Mouse (Mus musculus) layer of hippocampus, adult 9-11 months (tissue): Measurements from ENCODE around the gene Cabcoco1.

Source experiments
- DNase-seq: peaks from one replicate; pipeline ENCODE4 v3.0.0; 2022

Gene Cabcoco1

DNA sequence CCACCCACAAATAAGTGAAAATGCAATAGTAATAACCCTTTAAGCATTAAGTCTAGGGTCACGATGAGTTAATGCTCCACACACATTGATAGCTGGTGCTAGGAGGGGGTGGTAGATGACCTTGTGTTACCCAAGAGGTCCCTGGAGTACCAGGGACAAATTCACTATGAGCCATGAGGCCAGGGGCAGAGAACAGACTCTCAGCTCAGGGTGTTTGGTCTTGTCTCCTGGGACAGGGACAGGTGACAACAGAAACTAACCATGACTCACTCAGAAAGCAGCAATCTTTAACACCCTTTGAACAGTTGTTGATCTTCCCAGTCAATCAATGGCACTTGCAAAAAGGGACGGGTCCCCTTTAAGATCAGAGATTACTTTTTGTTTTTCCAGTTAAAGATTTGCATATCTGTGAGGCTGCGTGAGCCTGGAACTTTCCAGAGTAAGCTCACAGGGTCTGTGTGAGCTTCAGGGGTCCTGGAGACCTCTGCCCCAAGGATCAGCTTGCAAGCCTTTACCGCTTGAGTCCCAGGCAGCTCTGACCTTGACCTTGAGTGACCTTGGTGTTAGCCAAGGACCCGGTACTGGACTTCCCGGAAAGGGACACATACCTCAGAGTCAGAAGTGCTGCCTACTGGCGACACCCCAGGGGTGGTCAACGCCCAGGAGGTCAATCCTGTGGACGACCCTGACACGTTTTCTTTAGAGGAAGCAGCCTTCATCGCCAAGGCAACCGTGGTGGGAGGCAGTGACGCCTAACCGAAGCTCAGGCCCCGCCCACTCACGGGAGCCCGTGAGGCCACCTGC, at the start of gene Cabcoco1:
Gene Cabcoco1 (minus strand): TSS at position 758 of the 804 bp plus-strand sequence.
- DNase-seq, result peak; percentile 65

DNA sequence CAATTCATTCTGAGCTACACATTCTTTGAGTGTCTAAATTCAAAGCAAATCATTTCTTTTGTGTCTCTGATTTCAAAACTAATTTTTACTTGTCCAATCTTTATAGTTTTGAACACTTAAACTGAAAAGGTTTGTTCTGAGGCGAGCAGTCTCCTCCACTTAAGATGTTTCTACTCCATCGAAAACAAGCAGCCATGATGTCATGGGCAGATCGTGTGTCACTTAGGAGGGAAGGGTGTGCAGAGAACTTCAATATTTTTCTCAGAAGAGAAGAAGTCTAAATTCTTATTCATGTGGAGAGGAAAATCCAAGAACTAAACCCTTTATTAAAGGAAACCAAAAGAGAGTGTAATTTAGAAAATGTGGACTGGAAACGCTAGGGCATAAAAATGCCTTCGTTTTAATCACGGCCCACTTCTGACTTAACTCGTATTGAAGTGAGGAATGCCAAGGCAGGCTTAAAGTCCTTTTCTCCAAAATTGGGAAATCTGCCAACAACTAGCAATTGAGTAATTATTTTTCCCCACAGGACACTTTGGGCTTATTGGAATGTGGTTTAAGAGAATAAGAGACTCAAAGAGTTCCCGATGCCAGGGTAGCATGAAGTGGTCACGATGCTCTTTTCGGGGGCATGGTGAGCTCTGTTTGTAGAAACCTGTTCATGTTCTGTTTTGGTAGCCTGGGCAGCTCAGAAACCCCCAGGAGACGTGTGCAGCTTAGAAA, 48.0 kb upstream of the Cabcoco1 start:
- no peak for DNase-seq

DNA sequence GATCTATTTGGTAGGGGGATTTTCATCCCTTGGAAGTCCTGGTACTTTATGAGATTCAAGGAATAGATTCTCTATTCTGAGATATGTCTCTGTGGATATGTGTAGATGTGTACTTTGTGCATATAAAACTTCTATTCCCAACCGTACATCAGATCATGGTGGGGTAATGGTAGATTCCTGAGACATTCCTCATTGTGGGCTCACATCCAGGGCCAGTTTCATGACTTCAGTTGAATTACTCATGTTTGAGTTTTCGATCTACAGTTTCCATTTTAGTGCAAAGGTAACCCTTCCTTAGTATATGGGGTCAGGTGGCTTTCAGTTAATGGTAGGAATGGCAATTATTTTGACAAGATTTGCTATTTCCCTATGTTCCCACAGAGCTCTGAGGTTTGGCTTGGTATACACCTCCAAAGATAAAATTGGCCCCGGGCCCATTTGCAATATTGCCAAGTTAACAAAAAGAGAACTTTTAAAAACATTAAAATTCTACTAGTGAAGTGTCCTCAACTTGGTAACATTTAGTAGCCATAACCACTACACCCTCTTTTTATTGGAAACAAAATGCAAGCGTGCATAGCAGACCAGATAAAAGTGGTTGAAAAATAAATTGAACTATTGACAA, 45.8 kb upstream of the Cabcoco1 start:
- no peak for DNase-seq

DNA sequence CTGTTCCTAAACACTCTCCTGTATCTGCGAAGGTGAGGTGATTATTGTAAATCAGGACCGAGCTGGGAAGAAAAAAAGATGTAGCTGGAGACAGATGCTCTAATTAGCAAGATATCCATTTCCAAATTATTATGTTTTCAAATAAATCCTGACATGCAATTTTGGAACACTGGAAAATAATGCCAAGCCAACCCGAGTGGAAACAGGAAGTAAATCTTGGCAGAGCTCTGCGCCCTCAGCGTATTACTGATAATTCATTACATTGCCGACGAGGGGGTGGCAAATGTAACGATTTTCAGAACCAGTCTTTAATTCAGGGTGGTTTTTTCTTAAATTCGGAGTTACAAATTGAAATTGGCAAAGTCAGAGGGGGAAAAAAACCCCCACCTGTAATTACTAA, 35.6 kb upstream of the Cabcoco1 start:
- DNase-seq, result no peak

DNA sequence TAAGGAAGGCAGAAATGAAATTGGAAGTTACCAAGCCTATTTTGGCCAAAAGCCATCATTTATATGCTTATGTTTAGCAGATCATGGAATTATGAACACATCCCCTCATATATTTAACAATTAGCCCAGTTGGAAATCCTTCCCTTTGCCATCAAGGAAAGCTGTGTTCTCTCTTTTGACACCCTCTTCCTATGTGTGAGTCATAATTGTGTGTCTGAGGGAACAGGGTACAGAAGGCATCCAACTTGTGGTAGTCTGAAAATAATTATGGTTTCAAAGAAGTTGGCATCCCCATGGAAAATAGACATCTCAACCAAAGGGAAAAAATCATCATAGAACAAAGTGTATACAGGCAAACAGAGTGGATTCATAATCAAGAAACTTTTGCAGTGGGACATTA, 26.5 kb upstream of the Cabcoco1 start:
- DNase-seq, result no peak

DNA sequence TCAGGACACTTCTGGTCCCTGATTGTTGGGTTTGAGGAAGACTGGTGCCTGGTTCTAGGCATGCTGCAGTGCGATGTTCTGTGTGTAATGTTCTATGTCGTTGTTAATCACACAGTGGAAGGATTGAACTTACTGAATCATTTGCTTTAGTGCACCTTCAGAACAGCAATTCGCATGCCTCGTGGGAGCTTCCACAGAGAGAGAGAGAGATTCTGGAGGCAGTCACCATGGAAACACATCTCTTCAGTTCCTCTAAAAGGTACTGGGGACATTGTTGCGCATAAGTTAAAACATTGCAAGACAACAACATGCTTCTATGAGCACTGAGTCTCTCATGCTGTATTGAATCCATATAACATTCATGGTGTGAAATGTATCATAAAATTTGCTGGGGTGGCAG, 20.6 kb upstream of the Cabcoco1 start:
- peak; percentile 23 for DNase-seq

DNA sequence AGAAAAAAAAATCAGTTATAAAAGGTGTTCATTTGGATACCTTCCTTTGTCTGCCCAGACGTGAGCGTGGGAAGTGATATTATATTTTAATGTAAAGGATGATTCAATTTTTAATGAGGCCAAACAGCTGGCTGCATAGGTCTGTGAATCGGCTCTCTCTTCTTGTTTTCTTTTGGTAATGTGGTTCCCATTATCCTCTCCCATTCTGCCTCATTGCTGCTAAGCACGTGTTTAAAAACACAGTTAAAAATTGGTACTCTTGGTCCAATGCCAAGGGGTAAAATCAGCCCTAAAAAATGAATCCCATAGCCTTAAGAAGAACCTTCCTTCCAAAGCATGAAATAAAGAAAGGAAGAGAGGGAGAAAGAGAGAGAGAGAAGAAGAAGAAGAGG, 17.1 kb upstream of the Cabcoco1 start:
- no peak for DNase-seq

DNA sequence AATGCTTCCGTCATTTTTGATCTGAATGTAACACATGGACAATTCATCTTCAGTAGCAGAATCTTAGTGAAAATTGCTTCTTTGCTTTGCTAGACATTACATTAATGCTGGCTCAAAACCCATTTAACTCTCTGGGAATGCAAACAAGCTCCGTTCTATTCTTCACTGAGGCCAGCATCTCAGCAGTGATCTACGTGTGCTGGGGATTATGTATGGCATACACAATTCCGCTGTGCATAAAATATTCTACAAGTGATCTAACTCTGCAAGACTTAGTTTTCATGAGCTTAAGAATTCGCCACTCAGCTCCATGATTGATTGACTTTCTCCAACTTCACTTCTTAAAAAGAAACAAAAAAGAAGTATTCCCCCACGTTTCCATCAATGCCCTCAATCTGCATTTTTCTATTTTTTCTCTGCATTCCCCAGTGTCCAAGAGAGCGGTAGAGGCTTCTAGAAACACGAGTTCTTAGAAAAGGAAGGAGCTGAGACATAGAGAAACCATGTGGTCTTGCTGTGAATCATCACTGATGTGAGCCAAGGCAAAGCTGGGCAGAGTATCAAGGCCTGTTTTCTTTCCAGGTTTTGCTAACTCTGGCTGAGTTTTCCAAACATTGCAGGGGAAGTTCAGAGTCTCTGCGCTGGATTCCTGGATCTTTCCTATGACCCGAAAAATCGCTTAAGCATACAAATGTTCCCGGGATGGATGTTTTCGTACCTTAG, 16.6 kb upstream of the Cabcoco1 start:
- DNase-seq, result peak; percentile 64

DNA sequence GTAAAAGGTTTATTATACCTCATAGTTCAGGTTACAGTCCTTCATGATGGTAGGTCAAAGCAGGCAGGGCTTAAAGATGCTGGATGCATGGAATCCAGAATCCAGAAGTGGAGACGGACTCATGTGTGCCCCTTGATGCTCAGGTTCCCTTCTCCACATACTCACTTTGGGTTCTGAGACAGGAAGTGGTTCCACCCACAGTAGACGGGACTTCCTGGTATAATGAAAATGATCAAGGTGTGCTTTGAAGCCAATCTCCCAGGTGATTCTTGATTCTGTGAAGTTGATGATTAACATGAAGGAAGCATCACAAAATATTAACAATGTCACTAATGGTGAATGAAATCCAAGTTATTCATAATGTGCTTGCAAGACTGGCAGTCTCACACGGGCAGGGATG, 12.0 kb upstream of the Cabcoco1 start:
- DNase-seq, result no peak

DNA sequence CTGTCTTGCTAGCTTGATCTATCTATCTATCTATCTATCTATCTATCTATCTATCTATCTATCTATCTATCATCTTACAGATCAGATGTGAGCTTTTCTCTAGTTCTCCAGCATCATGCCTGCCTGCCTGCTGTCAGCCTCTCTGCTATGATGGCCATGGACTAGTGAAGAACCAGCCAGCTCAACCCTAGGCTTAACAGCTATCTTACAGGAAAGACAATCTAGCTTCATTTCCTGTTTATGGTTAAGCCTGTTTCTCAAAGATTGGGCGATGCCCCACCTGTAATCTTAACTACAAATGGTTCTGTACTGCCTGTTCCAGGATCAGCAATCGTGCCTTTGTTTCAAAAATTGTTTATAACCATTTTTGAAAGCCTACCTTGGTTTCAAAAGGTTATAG, 10.9 kb upstream of the Cabcoco1 start:
- no peak for DNase-seq

DNA sequence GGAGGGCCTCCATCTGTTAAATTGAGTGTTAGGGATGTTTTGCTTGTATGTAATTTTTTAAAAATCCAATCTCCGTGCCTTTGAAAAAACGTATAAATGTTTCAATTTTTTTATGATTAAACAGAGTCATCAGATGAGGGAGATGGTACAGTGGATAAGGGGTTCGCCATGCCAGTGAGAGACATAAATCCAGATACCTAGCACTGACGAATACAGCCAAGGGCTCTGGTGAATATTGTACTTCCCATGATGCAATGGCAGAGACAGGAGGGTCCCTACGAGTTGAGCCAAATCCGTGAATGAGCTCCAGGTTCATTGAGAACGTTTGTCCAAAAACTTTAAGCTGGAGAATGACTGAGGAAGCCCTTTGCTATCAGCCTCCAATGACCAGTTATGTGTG, 9.6 kb upstream of the Cabcoco1 start:
- DNase-seq, result no peak

DNA sequence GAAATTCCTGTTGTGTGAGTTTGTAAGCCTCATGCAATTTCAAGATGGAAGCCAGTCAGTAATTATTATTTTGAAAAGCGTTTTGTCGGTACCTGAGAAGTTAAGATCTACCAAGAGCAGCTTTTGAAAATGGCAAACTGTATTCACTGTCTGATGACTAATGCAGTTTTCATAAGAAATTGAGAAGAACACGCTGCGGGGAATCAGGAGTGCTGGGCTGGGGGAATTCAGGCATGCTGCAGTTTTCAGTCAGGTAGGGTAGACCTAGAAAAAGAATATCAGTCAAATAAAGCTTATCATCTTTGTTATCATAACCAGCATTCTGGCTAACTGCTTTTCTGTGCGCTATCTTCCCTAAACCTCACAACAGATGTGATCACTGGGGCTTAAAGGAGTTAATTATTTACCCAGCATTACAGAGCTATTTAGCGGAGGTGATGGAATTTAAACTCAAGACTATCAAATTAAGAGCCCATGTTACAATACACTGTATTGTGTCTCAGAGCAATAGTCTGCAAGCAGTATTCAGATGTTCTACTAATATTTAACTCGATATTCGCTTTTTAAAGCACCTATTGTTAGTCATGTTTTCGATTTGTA, 9.1 kb upstream of the Cabcoco1 start:
- no peak for DNase-seq

DNA sequence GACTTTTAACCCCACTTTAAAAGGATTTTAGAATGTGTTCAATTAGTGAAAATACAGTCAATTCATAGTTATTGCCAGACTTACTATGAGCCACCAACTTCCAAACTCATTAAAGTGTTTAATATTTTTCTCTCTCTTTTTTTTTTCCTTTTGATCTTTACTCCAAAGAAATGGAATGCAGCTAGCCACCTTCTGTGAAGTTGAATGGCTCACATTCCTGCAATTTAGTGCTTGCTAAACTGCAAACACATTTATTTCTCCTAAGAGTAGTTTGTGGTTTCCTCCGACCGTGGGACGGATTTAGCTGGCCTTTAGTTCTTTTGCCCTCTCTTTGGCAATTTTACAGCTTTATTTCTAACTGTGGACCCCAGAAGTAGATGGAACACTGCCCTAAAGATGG, 1.4 kb upstream of the Cabcoco1 start:
- DNase-seq, result no peak

DNA sequence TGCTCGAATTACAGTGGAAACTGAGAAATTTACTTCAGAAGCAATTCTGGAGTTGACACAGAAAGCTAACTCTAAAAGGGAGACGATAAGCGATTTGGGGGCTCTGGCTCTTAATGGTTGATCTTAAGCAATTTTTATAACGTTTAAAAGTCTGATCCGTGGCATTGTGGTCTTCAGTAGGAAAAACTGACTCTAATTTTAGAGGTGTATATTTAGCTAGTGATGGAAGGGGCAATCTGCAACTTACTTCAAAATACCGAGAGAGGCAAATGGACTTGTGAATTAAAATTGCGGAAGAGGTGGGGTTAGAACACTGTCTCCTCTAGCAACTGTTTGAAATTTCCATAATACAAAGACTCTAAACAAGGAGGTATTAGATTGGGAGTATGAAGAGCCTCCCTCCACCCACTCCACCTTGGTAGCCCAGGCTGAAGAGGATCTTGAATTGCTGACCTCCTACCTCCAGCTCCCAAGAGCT, 286 bp upstream of the Cabcoco1 start:
- DNase-seq, result no peak

DNA sequence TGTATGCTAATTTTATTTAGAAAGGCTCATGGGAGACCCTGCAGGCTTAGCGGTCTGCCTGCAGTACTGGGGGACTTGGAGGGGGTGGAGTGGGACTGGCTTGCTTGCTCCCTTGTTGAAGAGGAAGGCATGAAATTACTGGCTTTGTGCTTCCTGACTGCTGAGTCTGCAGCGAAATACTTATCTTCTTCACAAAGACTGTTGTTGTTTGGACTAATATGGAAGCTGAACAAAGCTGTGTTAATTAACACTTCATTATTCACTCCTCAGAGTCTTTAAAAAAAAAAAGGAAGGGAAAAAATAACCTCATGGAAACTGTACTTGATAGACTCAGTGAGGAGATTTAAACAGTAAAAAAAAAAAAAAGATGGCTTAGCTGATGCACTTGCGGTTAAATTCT, 1.1 kb downstream of the Cabcoco1 start:
- DNase-seq, result no peak

DNA sequence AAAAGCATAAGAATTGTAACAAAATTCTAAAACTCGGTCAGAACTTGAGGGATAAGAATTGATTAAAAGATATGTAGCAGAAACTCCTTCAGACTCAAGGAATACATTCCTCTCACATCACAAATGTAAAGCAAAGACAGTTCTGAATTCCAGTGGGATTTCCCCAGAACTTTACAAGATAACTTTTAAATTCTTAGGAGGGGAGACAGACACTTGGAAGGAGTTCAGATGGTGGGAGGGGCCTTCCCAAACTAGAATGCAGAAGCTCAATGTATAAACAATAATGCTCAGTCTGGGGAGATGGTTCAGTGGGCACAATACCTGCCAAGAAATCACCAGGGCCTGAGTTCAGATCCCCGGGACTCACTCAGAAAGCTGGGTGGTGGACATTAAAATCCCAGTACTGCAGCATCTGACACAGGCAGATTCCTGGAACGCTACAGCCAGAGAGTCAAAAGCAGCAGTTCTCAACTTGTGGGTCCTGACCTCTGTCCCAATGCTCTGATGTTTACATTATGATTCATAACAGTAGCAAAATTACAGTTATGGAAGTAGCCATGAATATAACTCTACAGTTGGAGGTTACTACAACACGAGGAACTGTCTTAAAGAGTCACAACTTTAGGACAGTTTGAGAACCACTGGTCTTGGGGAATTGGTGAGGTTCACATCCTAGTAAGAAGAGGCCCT, 4.3 kb downstream of the Cabcoco1 start:
- no peak for DNase-seq

DNA sequence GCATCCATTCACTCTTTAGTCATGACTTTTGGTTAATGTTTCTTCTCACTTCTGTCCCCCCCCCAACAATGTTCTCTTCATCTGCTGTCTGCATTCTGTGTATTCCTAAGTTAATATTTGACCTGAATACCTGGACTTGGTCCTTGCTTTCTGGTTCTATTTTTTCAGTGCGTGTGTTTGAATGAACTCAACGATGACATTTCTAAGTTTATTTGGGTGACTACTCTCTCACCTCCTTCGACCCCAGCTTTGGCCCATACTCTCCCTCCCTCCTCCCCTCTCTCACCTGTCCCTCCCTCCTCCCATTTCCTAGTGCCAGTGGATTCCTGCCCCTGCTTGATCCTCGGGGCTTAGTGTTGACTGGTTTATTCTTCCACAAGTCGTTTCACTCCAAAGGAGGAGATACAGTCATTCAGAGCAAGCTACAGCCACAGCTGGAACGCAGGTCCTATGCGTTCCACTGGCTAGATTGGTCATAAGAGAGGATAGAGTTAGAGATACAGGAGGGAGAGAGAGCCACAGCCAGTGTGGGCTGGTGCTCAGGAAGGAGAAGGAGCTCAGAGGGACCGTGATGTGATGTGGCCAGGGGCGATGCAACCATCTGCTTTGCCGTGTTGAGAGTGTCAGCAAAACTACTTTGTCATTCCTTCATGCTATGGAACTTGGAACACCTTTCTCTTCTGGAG, 12.2 kb downstream of the Cabcoco1 start:
- DNase-seq, result no peak

DNA sequence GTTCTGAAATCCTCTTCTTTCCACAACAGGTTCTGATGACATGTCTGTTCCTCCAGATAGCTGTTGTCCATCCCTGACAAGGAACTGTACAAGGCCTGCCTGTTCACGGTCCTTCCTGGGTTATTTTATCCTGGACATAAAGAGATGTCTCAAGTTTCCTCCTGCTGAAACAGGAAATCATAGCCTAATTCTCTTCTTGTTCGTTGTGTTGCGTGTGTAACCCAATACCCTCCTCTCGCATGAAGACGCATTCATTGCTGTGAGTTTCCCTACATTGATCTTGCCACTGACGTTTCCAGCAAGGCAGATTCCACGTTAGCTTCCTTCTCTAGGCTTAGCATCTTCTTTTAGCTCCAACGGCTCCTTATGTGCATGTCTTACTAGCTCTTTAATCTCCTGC, 12.7 kb downstream of the Cabcoco1 start:
- DNase-seq, result no peak

DNA sequence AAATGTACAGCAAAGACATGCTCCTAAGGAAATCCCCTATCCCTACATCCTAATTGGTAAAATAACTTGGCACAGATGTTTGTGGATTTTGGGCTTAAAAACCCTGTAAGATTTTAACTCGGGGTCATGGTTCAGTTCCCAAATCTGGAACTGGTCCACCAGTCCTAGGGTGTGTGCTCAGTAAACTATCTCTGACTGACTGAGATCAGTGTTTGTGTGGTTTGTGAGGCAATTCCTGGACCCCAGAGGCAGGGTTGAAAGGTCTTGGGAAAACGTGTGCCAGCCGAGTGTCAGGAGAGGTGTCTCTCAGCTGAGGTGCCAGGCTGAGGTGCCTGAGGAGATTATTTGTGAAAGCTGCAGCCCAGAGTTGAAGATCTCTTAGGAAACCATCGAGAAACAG, 19.6 kb downstream of the Cabcoco1 start:
- DNase-seq, result no peak

DNA sequence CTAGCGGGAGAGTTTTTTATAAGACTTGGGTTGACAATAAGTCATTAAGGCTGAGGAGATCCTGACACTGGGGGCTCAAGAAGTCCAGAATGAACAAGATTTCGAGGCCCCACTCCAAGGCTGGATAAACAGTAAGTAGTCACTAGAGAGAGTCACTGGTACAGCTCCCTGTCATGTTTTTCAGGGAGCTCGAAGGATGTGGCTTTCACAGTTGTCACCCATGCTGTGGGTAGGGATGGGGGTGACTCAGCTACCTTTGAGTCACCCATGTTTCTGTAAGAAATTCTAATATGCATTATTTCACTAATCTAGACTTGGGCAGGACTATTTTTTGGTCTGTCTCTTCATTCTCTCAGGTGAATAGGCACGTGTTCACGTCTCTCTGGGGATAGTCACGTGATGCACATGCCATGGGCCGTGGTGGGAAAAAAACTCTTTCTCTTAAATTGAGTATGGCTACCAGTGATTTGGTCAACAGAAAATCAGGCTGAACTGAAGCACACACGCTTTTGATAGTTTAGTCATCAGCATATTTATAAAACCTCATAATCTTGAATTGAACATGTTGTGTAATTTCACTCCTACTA, 29.2 kb downstream of the Cabcoco1 start:
- no peak for DNase-seq

DNA sequence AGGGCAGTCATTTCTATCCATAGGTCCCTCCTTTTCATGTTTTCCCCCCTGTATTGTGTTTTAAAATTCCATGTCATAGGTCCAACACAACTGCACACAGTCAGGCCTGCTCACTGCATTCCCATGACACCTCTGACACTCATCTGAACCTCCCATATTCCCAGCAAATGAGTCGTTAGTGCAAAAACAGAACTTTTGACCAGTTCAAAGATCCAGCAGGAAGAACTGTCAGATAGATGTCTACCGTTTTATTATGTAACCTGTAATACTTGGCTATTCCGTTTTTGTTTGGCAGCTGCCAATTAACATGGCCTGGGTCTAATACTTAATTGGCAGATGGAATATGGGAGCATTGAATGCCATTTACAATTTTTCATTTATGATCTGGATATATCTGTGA, 34.0 kb downstream of the Cabcoco1 start:
- DNase-seq, result no peak
